Mouse (Mus musculus) adrenal gland (tissue): Measurements from ENCODE around the gene Ooep.
"Not testable (repeated sequence)": the region's sequence is repeated elsewhere in the genome, so short reads cannot be mapped to it uniquely, and the experiment has no call there.

Source experiments
- intact Hi-C: fragments of 180-260 bp; cut with DNase I; formaldehyde crosslinking; loops from one replicate; pipeline ENCODE4 v1.15.1; 2025

The Ooep gene

DNA sequence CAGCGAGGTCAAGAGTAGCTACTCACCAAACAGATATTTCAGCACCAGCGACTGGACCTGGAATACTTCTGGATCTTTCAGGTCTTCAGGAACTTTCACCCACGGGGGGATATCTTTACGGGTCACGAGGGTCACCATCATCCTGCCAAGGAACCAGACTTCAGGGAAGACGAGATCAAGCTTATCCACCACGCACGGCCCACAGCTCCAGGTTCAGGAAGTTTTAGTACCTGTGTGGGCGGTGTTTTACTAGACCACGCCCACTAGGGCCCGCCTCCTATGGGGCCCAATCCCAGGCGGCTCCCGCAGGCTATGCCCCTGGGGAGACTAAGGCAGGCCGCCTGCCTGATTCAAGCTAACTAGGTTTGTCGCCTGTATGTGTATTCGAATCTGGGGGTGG lies 10.6 kb downstream of the Ooep start, which contains the start of gene Dppa5a:
Gene Dppa5a, minus strand, starts transcription at position 219 of the 400 bp plus-strand sequence.
- intact Hi-C loops: not testable (repeated sequence)

DNA sequence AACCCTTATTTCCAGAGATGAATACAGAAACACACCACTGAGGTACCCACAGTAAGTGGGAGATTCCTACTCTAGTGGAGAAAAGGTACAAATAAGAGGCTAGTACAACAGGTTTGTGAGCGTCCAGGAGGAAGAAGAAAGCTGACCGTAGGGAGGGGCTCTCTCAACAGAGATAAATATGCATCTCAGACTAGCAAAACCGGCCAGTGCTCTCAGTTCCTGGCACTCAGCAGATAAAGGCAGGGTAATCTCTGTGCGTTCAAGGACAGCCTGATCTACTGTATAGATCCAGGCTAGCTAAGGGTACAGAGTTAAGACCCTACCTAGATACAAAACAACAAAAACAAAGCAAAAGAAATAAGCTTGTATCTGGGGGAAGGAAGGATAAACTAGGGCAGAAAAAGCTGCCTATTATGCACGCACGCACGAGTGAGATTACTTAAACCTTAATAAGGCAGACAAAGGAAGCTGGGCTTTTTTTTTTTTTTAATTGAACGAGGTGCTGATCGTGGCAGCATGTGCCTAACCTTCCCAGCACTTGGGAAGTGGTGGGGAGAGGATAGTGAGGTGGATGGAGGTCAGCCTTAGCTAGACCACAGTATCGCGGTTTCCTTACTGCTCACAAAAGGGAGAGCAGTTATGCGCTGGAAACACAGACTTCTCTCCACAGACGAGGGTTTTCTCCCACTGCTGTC lies 12.5 kb downstream of the Ooep start:
- intact Hi-C loops: no loop called here

DNA sequence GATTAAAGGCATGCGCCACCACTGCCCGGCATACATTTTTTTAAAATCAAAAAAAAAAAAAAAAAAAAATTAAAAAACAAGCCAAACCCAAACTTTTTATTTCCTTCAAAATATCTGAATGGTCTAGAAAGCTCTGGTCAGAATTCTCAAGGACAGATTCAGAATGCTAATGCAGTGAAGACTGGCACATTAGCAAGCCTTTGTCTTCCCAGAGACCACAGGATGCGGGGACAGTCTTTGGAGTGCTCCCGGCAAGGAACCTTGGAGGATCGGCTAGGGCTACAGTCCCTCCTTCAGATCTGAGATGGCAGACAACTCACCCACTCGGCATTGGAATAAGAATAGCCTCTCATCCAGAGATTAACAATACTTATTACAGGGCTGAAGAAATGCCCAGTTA lies 13.8 kb downstream of the Ooep start:
- intact Hi-C loops: no loop called here

DNA sequence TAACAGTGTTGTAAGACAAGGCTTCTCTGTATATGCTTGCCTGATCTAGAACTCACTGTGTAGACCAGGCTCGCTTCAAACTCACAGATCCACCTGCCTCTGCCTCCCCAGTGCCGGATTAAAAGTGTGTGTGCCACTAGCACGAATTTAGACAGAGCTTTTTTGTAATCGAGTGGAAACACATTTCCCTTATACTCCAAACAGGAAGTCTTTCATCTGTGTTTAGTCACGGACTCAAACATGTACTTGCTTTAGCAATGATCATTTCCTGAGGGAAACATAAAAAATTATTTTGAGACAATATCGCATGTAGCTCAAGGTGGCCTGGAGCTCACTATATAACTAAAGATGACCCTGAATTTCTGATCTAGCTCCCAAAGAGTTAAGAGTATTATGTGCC lies 15.2 kb downstream of the Ooep start:
- intact Hi-C loops: no loop called here

- intact Hi-C loops: no loop called here
These were observed 18.0 kb downstream of the Ooep start for GRCm38 (mm10) chr9:78360484-78360872.

- intact Hi-C loops: loop anchor here (10.0 kb wide), 1 partner anchor 195 kb away; no protein-coding TSS in a partner anchor
These were observed 18.6 kb downstream of the Ooep start for GRCm38 (mm10) chr9:78359750-78360483.

DNA sequence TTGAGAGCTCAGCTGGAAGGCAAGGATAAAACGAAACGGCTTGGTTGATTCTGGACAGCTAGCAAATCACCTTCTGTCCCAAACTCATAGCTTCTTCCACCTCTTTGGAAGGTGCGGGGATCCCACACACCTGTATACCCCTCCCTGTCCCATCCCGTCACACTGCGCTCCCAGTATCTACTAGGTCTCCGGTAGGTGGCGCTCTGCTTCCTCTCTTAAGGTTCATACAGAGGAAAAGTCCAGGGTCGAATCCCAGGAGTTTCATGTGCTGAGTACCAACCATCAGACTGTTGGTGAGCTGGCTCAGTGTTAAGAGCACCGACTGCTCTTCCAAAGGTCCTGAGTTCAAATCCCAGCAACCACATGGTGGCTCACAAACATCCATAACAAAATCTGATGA lies 20.5 kb downstream of the Ooep start:
- intact Hi-C loops: loop anchor here (10.0 kb wide), 1 partner anchor 197 kb away; no protein-coding TSS in a partner anchor

GRCm38 (mm10) chr9:78355611-78356010 lies 22.9 kb downstream of the Ooep start, which contains the start of gene Gsta2:
Gene Gsta2, minus strand, starts transcription at chr9:78355788.
- intact Hi-C loops: loop anchor here (10.0 kb wide), 1 partner anchor 199 kb away; no protein-coding TSS in a partner anchor

- intact Hi-C loops: loop anchor here (10.0 kb wide), 1 partner anchor 200 kb away; no protein-coding TSS in a partner anchor
These were observed 23.6 kb downstream of the Ooep start for GRCm38 (mm10) chr9:78354665-78355578.

- intact Hi-C loops: loop anchor here (10.0 kb wide), 1 partner anchor 203 kb away; no protein-coding TSS in a partner anchor
These were observed 26.9 kb downstream of the Ooep start for GRCm38 (mm10) chr9:78351504-78352220.

DNA sequence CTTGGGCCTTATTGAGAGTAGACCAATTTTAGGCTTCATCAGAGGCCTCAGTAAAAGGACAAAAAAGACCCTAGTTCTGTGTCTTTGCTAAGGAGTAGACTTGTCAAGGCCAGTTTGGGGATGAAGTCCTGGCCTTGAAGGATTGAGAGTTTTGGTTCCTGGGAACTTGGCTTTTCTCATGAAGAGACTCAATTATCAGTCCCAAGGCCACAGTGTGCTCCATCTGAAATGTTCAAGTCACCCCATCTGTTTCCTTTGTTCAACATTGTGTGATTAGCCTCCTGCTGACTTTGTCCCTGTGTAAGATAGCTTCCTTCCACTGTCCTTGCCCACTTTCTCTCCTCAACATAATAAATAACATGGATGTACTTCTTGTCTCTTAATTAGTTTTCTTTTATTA lies 28.5 kb downstream of the Ooep start:
- intact Hi-C loops: loop anchor here (10.0 kb wide), 1 partner anchor 205 kb away; no protein-coding TSS in a partner anchor

DNA sequence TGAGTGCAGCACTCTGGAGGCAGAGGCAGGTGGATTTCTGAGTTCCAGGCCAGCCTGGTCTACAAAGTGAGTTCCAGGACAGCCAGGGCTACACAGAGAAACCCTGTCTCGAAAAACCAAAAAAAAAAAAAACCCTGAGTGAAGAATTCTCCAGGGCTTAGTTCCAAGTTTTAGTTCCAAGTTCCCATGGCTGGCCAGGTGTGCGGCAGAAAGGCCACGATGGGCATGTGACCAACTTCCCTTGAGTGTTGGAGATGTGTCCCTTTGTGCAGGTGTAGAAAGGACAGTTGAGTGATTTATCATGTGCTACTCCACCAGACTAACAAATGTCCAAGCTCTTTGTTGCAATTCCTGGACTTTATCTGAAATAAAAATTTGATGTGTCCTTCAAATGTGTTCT lies 29.4 kb downstream of the Ooep start:
- intact Hi-C loops: not testable (repeated sequence)

DNA sequence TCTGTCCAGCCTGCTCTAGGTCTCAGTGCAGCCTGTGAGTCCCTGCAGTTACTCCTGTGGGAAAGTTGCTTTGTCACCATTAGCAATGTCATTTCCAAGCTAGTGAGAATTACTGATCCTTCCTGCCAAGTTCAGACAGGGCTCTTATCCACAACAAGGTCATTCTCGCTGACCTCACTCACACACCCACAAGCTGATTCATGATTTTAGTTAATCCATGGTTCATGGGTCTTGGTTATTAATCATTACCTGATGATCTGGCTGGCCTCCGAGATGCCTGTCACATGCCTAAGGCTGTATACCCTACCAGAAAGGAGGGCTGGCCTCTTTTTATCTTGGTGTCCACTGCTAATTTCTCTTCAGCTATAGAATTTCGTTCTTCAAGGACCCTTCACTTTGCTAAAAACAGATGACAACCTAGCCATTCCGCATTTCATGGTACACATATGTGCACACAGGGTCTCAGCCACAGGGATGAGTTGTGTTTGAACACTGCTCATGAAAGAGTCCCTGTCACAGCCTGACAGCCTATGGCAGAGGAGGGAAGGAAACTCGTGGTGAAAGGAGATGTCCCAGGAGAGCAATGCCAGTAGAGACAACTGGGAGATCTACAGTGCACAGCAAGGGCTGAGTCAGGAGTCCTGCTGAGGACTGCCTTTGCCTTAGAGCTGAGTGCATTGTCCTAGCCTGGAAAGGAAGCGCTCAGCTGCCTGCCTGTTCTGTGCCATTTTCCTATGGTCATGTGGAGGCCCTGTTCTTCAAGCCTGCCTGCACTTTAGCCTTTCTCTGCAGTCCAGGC lies 30.1 kb downstream of the Ooep start:
- intact Hi-C loops: not testable (repeated sequence)

- intact Hi-C loops: no loop called here
These were observed 31.5 kb downstream of the Ooep start for GRCm38 (mm10) chr9:78347004-78347403.

DNA sequence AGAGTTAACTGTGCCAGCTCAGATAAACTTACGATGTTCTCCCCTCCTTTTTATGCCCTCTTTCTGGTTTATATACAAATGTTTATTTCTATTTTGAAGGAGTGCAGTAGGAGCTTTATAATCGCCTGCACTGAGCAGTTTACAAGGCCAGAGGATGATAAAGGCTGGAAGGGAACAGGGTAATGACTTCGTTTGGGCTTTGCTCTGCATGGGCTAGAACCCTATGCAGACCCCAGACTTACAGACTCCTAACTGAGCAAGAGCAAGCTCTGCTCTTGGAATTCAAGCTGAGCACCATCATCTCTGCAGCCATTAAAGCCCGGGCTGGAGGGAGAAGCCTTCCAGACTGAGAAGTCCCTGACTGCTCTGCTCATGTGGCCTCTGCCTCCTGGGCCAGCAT lies 33.3 kb downstream of the Ooep start:
- intact Hi-C loops: not testable (repeated sequence)

DNA sequence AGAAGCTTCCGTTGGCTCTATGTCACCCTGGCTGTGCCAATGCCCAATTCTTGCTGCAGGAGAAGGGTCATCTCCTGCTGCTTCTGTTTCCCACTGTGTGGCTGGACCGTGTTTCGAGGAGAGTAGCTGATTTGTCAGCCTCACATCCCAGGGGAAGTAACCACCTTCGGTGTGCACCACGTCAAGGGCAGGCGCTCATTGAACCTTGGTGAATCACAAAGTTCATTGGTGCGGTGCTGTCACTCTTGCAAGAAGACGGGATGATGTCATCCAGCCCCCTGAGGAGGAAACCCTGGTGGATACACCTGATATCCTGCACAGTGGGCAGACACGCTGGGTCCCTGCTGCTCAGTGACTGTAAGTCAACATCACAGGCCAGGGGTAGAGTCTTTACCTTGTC lies 35.5 kb downstream of the Ooep start:
- intact Hi-C loops: not testable (repeated sequence)

DNA sequence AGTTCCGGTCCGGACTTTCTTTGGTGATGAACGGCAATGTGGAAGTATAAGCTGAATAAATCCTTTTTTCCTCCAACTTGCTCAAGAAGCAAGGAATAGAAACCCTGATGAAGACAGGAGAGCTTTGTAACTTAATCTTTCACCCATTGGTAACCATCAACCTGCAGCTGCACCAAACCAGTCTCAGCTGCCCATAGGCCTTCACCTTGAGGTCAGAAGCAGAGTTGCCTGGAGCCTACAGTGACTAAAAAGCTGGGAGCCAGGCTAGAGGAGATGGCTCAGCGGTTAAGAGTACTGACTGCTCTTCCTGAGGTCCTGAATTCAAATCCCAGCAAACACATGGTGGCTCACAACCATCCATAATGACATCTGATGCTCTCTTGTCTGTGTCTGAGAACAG lies 36.0 kb downstream of the Ooep start:
- intact Hi-C loops: not testable (repeated sequence)

- intact Hi-C loops: not testable (repeated sequence)
These were observed 38.2 kb downstream of the Ooep start for GRCm38 (mm10) chr9:78340324-78340723.

GRCm38 (mm10) chr9:78337050-78337449 lies 41.5 kb downstream of the Ooep start:
- intact Hi-C loops: not testable (repeated sequence)

DNA sequence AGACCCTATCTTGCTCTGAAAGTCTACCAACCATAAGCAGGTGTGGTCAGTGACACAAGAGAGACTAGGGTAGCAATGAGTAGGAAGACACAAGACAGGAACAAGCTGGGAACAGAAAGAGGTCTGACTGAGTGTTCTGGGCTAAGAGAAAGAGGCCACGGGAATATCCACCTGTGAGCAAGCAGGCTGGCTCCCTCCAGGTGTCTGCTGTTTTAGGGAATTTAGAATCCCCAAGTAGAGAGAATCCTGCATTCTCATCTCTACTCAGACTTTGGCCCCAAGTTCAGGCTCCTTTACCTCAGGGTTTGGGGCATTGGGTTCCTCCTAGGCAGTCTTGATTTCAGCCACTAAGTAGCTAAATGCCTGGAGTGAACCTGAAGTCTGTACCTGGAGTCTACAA lies 51.2 kb downstream of the Ooep start, which contains the start of gene Omt2b:
Gene Omt2b, plus strand, starts transcription at position 301 of the 400 bp plus-strand sequence.
- intact Hi-C loops: not testable (repeated sequence)
